Mouse (Mus musculus) neutrophil, adult 5-6 weeks (primary cell): ENCODE results near the gene Hic2. TPM values are rescaled to one million over a fixed set of nuclear protein-coding genes. Genes with fewer than 3 reads are reported as not detected.
"Not testable (repeated sequence)": the region's sequence is repeated elsewhere in the genome, so short reads cannot be mapped to it uniquely, and the experiment has no call there.

Experiments used
- ATAC-seq: fragments of 151-379, 151-347 bp; 2 replicates; pipeline ENCODE4 v1.8.0; 2017; ENCODE audit warnings: mild to moderate bottlenecking, moderate TSS enrichment; ENCODE audit not compliant: insufficient number of reproducible peaks, poor library complexity, low FRiP score, severe bottlenecking; ENCODE audit errors: extremely low read depth
- total RNA-seq: library from RNA; stranded (forward); fragments of 200-1000 nt; gene quantifications from 2 replicates; pipeline ENCODE4 v1.2.3, GENCODE M21; 2017

Gene Hic2
- total RNA-seq, 1 experiment from 2014 or later, result 1.7 TPM

DNA sequence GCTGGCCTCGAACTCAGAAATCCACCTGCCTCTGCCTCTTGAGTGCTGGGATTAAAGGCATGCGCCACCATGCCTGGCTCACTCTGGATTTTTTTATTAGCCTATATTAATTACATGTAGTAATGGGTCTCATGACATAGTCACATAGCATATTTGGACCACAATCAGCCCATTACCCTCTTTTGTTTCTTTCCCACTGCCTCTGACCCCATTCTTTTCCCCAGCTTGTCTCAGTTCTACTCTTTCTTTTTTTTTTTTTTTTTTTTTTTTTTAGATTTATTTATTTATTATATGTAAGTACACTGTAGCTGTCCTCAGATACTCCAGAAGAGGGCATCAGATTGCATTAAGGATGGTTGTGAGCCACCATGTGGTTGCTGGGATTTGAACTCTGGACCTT lies 1.8 kb upstream of the Hic2 start:
- not testable (repeated sequence) for ATAC-seq

DNA sequence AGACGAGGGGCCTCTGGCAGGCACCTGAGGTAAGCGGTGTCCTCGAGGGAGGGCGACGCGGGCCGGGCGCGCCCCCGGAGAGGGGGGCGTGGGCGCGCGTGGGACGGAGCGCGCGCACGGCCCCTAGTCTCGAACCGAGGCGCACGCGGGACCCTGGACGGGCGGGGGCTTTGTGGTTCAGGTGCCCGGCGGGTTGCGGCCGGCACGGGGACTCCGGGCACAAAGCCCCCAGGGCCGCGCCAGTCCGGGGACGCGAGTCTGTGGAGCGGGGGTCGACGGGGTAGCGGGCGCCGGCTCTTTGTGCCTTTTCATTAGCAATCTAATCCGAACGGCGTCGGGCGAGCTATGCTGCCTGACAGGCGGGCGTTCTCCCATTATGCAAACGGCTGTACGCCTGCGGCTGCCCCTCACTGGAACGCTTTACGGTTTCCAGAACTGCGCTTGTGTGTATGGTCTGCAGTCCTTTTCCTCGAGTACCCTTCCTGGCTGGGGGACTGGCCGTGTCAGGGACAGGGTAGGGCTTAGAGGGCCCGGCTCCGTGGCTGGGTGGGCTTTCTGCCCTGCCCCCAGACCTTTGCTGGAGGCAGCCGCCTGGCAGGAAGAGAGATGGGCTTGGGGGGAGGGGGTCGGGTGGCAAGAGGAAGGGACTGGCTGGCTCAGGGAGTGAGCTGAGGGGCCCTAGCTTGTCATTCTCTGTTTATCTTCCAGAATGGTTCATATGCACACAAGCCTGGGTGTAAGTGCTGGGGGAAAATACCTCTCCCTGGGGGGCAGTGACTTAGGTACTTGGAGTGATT lies 528 bp downstream of the Hic2 start:
- no peak for ATAC-seq

- no peak for ATAC-seq
These were observed 1.1 kb downstream of the Hic2 start for GRCm38 (mm10) chr16:17234499-17234895.

- no peak for ATAC-seq
These were observed 1.7 kb downstream of the Hic2 start for GRCm38 (mm10) chr16:17234916-17235665.

DNA sequence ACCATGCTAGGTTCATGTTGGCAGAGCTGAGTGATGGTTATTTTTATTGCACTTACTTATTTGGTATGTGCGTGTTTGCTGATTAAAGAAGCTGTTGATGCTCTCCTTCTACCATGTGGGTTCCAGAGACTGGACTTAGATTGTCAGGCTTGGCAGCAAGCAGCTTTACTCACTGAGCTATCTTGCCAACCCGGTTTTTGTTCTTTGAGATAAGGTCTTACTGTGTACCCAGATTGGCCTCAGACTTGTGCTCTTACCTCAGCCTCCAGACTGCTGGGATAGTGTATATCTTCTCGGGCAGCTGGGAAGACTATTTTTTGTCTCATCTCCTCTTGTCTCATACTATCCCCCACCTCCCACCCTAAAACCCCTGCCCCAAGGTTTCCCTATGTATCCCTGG lies 4.3 kb downstream of the Hic2 start:
- ATAC-seq, result no peak

DNA sequence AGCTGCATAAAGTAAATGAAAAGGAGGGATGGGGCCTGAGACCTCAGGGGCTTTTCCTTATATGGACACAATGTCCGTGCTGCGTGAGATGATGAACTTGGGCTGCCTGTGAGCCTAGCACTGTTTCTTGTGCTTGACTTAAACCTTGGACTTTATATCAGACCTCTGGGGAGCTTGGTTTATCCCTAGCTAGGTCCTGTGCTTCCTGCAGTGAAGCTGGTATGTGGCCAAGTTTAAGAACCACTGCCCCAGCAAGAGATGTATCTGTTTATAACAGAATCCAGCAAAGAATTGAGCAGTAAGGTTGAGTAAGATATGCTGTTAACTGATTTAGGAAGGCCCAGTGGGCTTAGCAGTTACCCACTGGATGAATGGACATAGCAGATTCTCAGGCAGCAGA lies 6.0 kb downstream of the Hic2 start:
- ATAC-seq, result no peak

GRCm38 (mm10) chr16:17243731-17244130 lies 10.4 kb downstream of the Hic2 start:
- no peak for ATAC-seq

GRCm38 (mm10) chr16:17244996-17245395 lies 11.6 kb downstream of the Hic2 start:
- ATAC-seq, result no peak

GRCm38 (mm10) chr16:17247727-17248126 lies 14.4 kb downstream of the Hic2 start:
- ATAC-seq, result no peak

DNA sequence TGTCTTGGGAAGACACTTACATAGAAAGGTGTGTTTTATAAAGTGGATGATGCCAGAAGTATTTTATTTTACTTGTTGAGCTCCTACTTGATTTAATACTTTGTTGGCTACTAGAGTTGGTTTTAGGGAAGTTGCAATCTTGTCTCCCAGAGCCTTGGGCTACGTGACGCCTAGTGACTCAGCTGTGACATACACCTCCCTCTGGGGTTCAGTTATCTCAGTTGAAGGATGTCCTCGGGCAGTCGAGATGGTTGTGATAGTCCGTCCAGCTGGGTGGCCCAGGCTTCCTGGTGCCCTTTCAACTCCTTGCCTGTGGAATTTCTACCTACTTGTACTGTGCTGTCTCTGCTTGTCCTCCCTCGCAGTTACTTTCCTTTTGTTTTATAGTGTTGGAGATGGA lies 15.8 kb downstream of the Hic2 start:
- no peak for ATAC-seq

DNA sequence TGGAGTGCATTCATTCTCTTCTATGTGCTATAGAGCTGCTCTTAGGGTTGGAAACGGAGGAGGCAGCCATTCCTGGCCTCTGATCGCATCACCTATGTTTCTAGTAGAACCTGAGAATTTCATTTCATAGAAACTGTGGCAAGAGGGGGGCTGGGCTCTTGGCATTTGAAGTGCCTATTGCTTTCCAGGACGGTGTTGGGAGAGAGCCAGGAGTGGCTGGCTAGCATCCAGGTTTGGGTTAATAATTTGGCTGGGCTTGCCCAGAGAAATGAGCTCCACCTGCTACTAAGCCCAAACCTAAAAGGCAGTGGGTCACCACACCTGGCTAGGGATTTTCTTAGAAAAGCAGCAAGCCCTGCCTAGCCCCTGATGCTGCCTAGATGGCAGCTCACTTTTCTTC lies 18.2 kb downstream of the Hic2 start:
- ATAC-seq, result no peak

DNA sequence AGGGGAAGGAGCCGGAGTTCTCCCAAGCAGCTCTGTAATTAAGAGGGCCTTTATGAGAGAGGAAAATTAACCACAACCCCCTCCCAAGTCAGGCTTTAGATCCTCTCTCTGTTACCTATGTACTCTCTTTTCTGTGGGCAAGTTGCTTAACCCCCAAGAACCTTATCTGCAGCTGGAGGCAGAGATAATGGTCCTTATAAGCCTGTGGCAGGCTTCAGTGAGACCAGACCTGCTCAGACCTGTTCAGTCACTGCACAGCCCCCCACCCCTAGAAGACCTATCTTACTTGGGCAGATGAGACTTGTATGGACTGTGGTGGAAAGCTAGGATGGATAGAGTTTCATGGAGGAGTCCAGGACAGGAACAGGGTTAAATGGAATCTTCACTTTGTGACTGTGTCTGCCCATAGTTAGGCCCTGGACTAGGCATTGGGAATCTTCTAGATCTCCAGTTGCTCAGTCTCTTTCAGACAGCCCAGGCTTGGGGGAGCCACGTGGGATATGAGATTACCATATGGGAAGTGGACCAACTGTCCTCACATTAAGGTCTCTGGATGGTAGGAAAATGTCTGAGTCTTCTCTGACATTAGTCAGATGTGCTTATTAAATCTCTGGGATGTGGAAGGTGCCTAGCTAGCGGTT lies 18.8 kb downstream of the Hic2 start:
- ATAC-seq, result no peak

DNA sequence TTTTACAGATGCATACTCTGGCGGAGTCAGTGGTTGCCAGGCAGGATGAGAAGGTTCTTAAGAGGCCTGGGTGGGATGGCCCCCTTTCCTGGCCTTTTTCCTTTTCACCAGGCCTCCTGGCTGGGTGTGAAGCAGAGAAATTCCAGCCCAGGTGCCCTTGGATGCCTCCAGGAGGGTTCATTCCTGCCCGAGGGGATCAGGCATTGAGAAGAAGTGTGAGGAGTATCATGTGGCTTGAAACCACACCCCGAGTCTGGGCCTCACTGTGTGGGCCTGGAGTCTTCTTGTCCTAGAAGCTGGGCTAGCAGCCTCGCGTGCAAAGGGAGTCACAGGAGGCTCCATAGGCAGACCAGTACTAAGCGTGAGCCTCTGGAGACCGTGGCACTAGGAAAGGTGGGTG lies 19.5 kb downstream of the Hic2 start:
- no peak for ATAC-seq

GRCm38 (mm10) chr16:17254005-17254597 lies 20.7 kb downstream of the Hic2 start:
- no peak for ATAC-seq

- ATAC-seq, result no peak
These were observed 21.9 kb downstream of the Hic2 start for GRCm38 (mm10) chr16:17255270-17255669.

GRCm38 (mm10) chr16:17257359-17257821 lies 24.0 kb downstream of the Hic2 start:
- no peak for ATAC-seq

- ATAC-seq, result no peak
These were observed 25.5 kb downstream of the Hic2 start for GRCm38 (mm10) chr16:17258917-17259316.

DNA sequence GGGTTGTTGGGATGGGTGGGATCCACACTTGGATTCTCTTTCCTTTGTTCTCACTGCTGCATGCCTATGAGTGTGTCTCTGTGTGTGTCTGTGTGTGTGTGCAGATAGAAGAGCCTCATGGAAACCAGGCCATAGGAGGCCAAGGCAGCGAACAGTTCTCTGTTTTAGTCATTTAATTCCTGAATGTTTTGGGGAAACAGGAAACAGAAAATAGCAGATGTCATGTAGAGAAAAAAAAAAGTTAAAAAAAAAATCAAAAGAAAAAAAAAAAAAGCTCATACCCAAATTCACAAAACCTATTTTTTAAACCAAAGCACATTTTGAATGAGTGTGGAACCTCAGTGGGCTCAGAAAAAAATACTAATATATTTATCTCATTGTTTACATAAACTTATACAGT lies 28.0 kb downstream of the Hic2 start:
- no peak for ATAC-seq

DNA sequence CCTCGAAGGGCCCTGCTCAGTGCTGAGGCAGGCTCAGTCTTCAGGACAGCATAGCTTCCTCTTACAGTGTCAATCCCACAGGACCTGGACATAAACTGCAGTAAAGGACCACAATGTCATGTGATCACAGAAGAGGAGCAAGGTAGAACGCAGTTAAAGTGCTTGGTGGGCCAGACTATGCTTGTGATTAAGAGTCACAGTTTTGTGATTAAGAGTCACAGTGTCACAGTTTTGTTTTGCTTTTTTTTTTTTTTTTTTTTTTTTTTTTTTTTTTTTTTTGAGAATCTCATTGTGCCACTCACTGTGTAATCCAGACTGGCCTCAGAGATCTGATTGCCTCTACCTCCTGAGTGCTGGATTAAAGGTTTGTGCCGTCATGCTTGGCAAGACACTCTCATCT lies 32.7 kb downstream of the Hic2 start:
- no peak for ATAC-seq
